Mouse (Mus musculus): Measurements from ENCODE around the gene Ugt1a8.

GRCm38 (mm10) chr1:88077128-88077527 is 10.5 kb upstream of the Ugt1a8 start:
- TF ChIP-seq GATA1 (IDR thresholded peaks at IDR 0.05; ENCODE audit: borderline replicate concordance, low read length): no peak
- no peak for TF ChIP-seq FLI1 (IDR thresholded peaks at IDR 0.05; ENCODE audit: low read length)
